Mouse (Mus musculus) thymus, adult 2 months (tissue): ENCODE measurements around the gene Unc119b. TPM values are rescaled to one million over a fixed set of nuclear protein-coding genes. Genes with fewer than 3 reads are reported as not detected.

ENCODE experiments used
- DNase-seq: peaks from one replicate; pipeline ENCODE4 v3.0.0; 2021
- H3K27ac ChIP-seq: fragments of 200-500 bp; 2 replicates; pipeline ENCODE4 v1.5.1; 2012; ENCODE audit warnings: low read length, control low read depth; ENCODE audit not compliant: control insufficient read depth, insufficient read depth
- H3K27me3 ChIP-seq: fragments of 200-500 bp; 2 replicates; pipeline ENCODE4 v1.6.1; 2012; ENCODE audit warnings: mild to moderate bottlenecking, low read length, moderate library complexity, mixed read lengths; ENCODE audit not compliant: control insufficient read depth, insufficient read depth
- H3K36me3 ChIP-seq: fragments of 200-500 bp; 2 replicates; pipeline ENCODE4 v1.6.1; 2012; ENCODE audit warnings: mild to moderate bottlenecking, low read length, moderate library complexity; ENCODE audit not compliant: control insufficient read depth, insufficient read depth
- H3K4me1 ChIP-seq: fragments of 200-500 bp; replicated peaks from 2 replicates; pipeline ENCODE4 v1.6.1; 2012; ENCODE audit warnings: low read length; ENCODE audit not compliant: control insufficient read depth, insufficient read depth
- H3K4me3 ChIP-seq: fragments of 200-500 bp; 2 replicates; pipeline ENCODE4 v1.5.1; 2012; ENCODE audit warnings: mild to moderate bottlenecking, low read length, control low read depth, moderate library complexity; ENCODE audit not compliant: control insufficient read depth, insufficient read depth
- CTCF ChIP-seq: fragments of 200-500 bp; IDR thresholded peaks from 2 replicates; pipeline ENCODE4 v1.5.1; 2012; ENCODE audit warnings: mild to moderate bottlenecking, control low read depth, low read length, moderate library complexity, borderline replicate concordance; ENCODE audit not compliant: control insufficient read depth, poor library complexity, insufficient read depth; ENCODE audit errors: extremely low read depth
- POLR2A ChIP-seq: fragments of 200-500 bp; IDR thresholded peaks from 2 replicates; pipeline ENCODE4 v1.6.1; 2012; ENCODE audit warnings: mild to moderate bottlenecking, low read length, control low read depth, moderate library complexity; ENCODE audit not compliant: control insufficient read depth, poor library complexity, insufficient read depth; ENCODE audit errors: extremely low read depth
- WGBS: fragments of 180-500 bp; shearing (Covaris S2); methylation state at CpG from one replicate; pipeline ENCODE4 v1.1.7; 2018; 5-methylcytosine and 5-hydroxymethylcytosine counted together
- polyA plus RNA-seq: library from polyadenylated mRNA; depleted of rRNA; stranded (reverse); fragments of >200 nt; gene quantifications from 2 replicates; pipeline ENCODE4 v1.2.3, GENCODE M21; 2012

The Unc119b gene
- polyA plus RNA-seq, 1 experiment = 67.3 TPM

- peak; percentile 25 for DNase-seq
- TF ChIP-seq POLR2A (no peak), CTCF (peak; percentile 47; the same call in 1 of the 2 replicates)
- Histone ChIP-seq H3K27me3 (no peaks in the 10 kb centered on the region), H3K4me3 (no peak overlapping the region), H3K27ac (no peak overlapping the region), H3K36me3 (no peaks in the 10 kb centered on the region), H3K4me1 (no peaks in the 10 kb centered on the region)
- WGBS = 80% methylated on average over 1 of the region's 1 CpGs
Observed at GRCm38 (mm10) chr5:115174554-115174953, 39.8 kb upstream of the Unc119b start.

- no peak for DNase-seq
Observed at GRCm38 (mm10) chr5:115170150-115170549, 35.4 kb upstream of the Unc119b start.

GRCm38 (mm10) chr5:115168641-115169415, 34.1 kb upstream of the Unc119b start:
- 87% methylated on average over 27 of the region's 27 CpGs for WGBS
- TF ChIP-seq POLR2A (no peak), CTCF (no peak)
- DNase-seq = no peak
- no peak overlapping the region for H3K27ac ChIP-seq
- no peaks in the 10 kb centered on the region for H3K27me3 ChIP-seq
- H3K36me3 ChIP-seq = no peaks in the 10 kb centered on the region
- H3K4me1 ChIP-seq = peaks cover 21% of the 10 kb centered on the region
- H3K4me3 ChIP-seq = no peak overlapping the region

More at GRCm38 (mm10) chr5:115170150-115170549, 35.4 kb upstream of the Unc119b start:
- no peak overlapping the region for H3K27ac ChIP-seq
- TF ChIP-seq POLR2A (no peak), CTCF (no peak)
- H3K27me3 ChIP-seq = no peaks in the 10 kb centered on the region
- H3K36me3 ChIP-seq = no peaks in the 10 kb centered on the region
- H3K4me3 ChIP-seq = no peak overlapping the region
- WGBS = 98% methylated on average over 8 of the region's 8 CpGs
- peaks cover 21% of the 10 kb centered on the region for H3K4me1 ChIP-seq

GRCm38 (mm10) chr5:115167396-115167795, 32.6 kb upstream of the Unc119b start:
- Histone ChIP-seq H3K4me1 (peaks cover 21% of the 10 kb centered on the region), H3K4me3 (no peak overlapping the region), H3K27me3 (no peaks in the 10 kb centered on the region), H3K36me3 (no peaks in the 10 kb centered on the region), H3K27ac (peak overlapping the region; percentile 94)
- 7% methylated on average over 6 of the region's 6 CpGs for WGBS
- peak; percentile 46; the same call in 1 of the 2 replicates for TF ChIP-seq POLR2A
- no peak for TF ChIP-seq CTCF
- DNase-seq = peak; percentile 75

DNA sequence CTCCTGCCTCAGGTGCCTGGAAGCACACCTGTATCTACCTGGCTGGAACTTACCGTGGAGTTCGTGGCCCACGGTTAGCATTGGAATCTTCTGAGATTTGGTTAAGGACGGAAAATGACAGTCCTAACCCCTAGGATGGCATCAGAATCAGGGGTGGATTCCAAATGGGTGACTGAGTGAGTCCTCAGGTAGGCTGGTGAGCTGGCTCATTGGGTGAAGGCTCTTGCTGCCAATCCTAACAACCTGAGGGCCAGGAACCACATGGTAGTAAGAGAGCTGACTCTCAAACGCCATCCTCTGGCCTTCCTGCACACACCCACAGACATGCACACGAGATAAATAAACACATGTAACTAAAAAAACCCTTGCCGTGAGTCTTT, 32.0 kb upstream of the Unc119b start:
- Histone ChIP-seq H3K4me1 (peaks cover 21% of the 10 kb centered on the region), H3K36me3 (no peaks in the 10 kb centered on the region), H3K27ac (peak overlapping the region; percentile 94), H3K4me3 (no peak overlapping the region), H3K27me3 (no peaks in the 10 kb centered on the region)
- no peak for DNase-seq
- 75% methylated on average over 7 of the region's 7 CpGs for WGBS
- no peak for TF ChIP-seq POLR2A
- TF ChIP-seq CTCF = no peak

DNA sequence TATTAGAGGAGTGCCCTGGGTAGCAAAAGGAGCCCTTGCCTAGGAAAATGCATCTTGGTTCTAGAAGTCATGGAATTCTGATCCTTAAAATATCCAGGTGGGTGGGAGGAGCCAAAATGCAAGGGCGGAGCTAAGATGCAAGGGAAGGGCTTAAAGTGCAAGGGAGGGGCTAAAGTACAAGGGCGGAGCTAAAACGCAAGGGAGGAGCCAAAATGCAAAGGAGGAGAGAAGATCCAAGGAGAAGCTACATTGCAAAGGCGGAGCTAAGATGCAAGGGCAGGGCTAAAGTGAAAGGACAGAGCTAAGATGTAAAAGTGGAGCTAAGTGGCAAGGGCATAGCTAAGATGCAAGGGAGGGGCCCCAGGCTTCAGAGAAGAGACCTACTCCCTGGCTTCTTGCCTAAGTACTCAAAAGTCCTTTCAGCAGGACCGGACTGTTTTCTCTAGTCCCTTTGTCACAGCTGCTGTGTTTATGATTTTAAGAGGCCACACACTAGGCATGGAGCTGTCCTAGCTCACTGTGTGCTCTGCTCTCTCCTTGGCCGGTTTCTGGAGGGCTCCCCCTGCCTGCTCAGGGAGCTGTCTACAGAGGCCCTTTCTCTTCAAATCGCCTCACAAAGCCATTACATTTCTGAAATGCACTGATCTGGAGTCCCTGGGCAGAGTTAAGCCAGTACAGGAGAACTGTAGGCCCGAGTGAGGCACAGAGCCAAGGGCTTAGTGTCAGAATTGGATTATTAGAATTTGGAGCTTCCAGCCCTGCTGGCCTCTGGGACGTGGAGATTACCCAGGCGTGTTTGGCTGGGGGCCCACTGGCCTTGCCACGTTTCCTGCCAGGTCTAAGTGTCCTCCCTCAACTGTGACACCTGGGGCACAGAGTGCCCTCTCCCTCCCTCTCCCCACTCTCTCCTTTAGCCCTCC, 31.4 kb upstream of the Unc119b start:
- WGBS = 74% methylated on average over 11 of the region's 11 CpGs
- Histone ChIP-seq H3K27me3 (no peaks in the 10 kb centered on the region), H3K4me1 (peaks cover 25% of the 10 kb centered on the region), H3K4me3 (no peak overlapping the region), H3K36me3 (no peaks in the 10 kb centered on the region), H3K27ac (peak overlapping the region; percentile 94)
- no peak for DNase-seq
- TF ChIP-seq POLR2A (no peak), CTCF (no peak)
